Mouse (Mus musculus): Measurements from ENCODE around the gene Usp7. TPM values are rescaled to one million over a fixed set of nuclear protein-coding genes. Genes with fewer than 3 reads are reported as not detected.

Gene Usp7
- polyA plus RNA-seq, 1 experiment = 8.0 TPM

DNA sequence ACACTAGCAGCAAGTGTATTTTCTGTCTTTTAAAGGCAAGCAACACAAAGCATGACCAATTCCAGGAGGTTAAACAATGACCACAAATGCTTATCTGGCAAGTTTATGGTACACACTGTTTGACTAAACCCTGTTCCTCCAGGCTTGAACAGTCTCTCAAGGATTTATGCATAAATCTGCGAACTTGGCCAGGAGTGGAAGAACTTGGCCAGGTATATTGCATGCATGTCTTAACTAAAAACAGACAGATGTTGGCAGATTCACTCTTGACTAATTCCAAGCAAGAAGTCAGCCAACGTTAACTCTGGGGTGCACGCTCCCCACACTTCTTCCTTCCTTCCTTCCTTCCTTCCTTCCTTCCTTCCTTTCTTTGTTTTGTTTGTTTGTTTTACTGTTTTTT is 112.3 kb downstream of the Usp7 start:
- Histone ChIP-seq H3K4me1 (peaks cover 12% of the 10 kb centered on the region), H3K4me3 (replicated peaks) (no peak overlapping the region), H3K36me3 (replicated peaks; ENCODE audit: low read length) (peaks cover 5% of the 10 kb centered on the region), H3K9me3 (no peaks in the 10 kb centered on the region), H3K27me3 (replicated peaks) (peaks cover 8% of the 10 kb centered on the region)
- TF ChIP-seq GATA1 (IDR thresholded peaks at IDR 0.05; ENCODE audit: borderline replicate concordance, low read length) (no peak), FLI1 (IDR thresholded peaks at IDR 0.05; ENCODE audit: low read length) (no peak)

DNA sequence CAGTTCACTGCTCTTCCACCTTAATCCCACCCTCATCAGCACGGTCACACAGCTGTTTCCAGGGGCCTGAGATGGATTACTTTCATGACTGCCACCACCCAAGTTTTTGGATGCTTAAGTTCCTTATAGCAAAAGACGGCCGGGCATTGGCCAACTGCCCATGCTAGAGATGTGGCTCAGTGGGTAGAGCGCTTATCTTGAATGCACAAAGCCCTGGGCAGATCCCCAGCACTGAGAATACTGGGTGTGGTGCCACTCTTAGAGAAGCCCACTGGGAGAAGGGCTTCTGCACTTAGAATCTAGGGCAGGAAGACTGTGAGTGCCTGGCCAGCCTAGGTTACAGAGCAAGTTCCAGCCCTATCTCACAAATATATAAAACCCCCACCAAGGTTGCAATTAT is 113.4 kb downstream of the Usp7 start:
- H3K27me3 ChIP-seq (replicated peaks) = peaks cover 10% of the 10 kb centered on the region
- peaks cover 4% of the 10 kb centered on the region for H3K36me3 ChIP-seq (replicated peaks; ENCODE audit: low read length)
- no peaks in the 10 kb centered on the region for H3K9me3 ChIP-seq
- H3K4me3 ChIP-seq (replicated peaks) = no peak overlapping the region
- H3K4me1 ChIP-seq = peaks cover 20% of the 10 kb centered on the region
- TF ChIP-seq FLI1 (IDR thresholded peaks at IDR 0.05; ENCODE audit: low read length) (no peak), GATA1 (IDR thresholded peaks at IDR 0.05; ENCODE audit: borderline replicate concordance, low read length) (no peak)

DNA sequence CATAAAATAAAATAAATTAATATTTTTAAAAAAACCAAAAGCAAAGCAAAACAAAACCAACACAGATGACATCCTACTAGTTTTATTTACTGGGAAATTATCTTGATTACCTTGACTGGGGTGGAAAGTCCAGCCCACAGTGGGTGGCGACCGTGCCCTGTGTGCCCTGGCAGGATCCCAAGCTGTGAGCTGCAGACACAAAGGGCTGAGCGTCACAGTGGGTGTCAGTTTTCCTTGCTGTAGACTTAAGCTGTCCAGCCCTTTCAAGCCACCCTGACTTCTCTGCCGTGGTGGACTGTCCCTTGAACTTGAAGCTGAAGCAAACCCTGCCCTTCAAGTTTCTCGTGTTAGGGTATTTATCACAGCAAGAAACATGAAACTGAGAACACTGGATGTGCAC is 114.1 kb downstream of the Usp7 start:
- no peak overlapping the region for H3K4me3 ChIP-seq (replicated peaks)
- no peaks in the 10 kb centered on the region for H3K36me3 ChIP-seq (replicated peaks; ENCODE audit: low read length)
- TF ChIP-seq GATA1 (IDR thresholded peaks at IDR 0.05; ENCODE audit: borderline replicate concordance, low read length) = no peak
- peaks cover 10% of the 10 kb centered on the region for H3K27me3 ChIP-seq (replicated peaks)
- peaks cover 27% of the 10 kb centered on the region for H3K4me1 ChIP-seq
- no peaks in the 10 kb centered on the region for H3K9me3 ChIP-seq

DNA sequence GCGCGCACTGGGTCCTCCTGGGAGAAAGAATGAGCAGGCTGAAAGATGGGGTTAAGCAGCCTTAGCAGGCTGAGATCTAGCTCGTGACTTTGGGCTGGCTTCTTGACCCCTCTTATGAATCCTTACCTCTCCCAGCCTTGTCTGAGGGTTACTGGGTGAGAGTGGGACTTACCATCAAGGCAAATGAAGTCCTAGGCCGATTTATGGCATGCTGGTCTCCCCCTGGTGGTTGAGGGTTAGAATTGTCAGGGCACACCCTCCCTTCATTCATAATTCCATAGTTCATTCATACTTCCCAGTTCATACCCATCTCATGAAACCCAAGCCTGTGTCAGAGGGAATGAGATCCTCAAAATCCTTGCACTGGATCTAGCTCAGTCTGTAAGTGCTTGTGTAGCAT is 115.3 kb downstream of the Usp7 start:
- peaks cover 39% of the 10 kb centered on the region for H3K4me1 ChIP-seq
- H3K9me3 ChIP-seq = no peaks in the 10 kb centered on the region
- H3K4me3 ChIP-seq (replicated peaks) = no peak overlapping the region
- peaks cover 10% of the 10 kb centered on the region for H3K27me3 ChIP-seq (replicated peaks)
- TF ChIP-seq FLI1 (IDR thresholded peaks at IDR 0.05; ENCODE audit: low read length) = no peak
- TF ChIP-seq GATA1 (IDR thresholded peaks at IDR 0.05; ENCODE audit: borderline replicate concordance, low read length) = no peak
- no peaks in the 10 kb centered on the region for H3K36me3 ChIP-seq (replicated peaks; ENCODE audit: low read length)

DNA sequence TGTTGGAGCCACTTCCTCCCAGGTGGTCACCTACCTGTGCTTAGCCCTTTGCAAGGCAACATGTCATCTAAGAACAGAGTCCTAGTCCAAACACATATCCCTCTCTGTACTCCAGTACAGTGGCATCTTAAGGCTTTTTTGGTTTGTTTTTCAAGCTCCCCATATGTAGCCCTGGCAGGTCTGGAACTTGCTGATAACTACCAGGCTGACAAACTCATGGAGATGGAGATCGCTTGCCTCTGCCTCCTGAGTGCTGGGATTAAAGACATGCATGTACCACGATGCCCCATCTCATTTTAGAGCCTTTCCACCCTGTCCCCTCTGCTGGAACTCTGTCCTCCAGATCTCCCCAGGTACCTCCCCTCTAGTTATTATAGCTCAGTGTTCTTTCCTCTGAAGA is 115.9 kb downstream of the Usp7 start:
- TF ChIP-seq FLI1 (IDR thresholded peaks at IDR 0.05; ENCODE audit: low read length) = no peak
- no peak for TF ChIP-seq GATA1 (IDR thresholded peaks at IDR 0.05; ENCODE audit: borderline replicate concordance, low read length)
- Histone ChIP-seq H3K4me1 (peaks cover 44% of the 10 kb centered on the region), H3K36me3 (replicated peaks; ENCODE audit: low read length) (no peaks in the 10 kb centered on the region), H3K9me3 (no peaks in the 10 kb centered on the region), H3K4me3 (replicated peaks) (no peak overlapping the region), H3K27me3 (replicated peaks) (peaks cover 14% of the 10 kb centered on the region)

DNA sequence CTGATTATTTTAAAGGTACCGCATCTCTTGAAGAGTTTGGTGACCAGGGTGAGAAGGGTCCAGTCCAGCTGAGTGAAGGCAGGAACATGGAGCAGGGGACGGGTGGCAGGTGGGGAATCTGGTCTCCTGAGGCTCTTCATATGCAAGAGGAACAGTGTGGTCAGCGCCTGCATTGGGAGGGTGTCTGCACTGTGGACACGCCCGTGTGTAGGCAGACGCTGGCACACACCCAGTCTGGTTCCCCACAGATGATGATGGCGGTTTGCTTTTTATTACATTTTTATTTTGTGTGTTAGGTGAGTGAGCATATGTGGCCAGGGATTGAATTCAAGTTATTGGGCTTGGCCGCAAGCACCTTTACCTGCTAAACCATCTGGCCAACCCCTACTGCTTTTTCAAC is 116.5 kb downstream of the Usp7 start:
- H3K36me3 ChIP-seq (replicated peaks; ENCODE audit: low read length) = no peaks in the 10 kb centered on the region
- no peaks in the 10 kb centered on the region for H3K9me3 ChIP-seq
- H3K4me3 ChIP-seq (replicated peaks) = no peak overlapping the region
- H3K4me1 ChIP-seq = peaks cover 51% of the 10 kb centered on the region
- peaks cover 19% of the 10 kb centered on the region for H3K27me3 ChIP-seq (replicated peaks)
- TF ChIP-seq GATA1 (IDR thresholded peaks at IDR 0.05; ENCODE audit: borderline replicate concordance, low read length) (no peak), FLI1 (IDR thresholded peaks at IDR 0.05; ENCODE audit: low read length) (no peak)

DNA sequence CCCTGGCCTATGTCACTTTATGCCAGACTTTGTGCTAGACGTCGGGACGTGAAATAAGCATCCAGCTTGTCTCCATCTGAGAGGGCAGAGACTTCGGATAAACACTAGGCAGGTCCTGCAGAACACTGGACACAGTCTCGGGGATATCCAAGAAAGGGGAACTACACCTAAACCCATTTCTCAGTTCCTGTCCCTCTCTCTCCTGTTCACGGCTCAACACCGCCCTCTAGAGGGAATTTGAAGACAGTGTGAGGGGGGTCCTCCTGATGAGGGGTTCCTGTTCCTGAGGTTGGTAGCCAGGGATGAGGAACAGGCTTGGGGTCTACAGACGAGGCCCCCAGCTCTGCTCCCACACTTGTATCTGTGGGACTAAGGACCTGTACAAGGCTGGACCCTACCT is 117.9 kb downstream of the Usp7 start:
- no peak for TF ChIP-seq GATA1 (IDR thresholded peaks at IDR 0.05; ENCODE audit: borderline replicate concordance, low read length)
- no peak for TF ChIP-seq FLI1 (IDR thresholded peaks at IDR 0.05; ENCODE audit: low read length)
- H3K36me3 ChIP-seq (replicated peaks; ENCODE audit: low read length) = no peaks in the 10 kb centered on the region
- H3K9me3 ChIP-seq = no peaks in the 10 kb centered on the region
- H3K27me3 ChIP-seq (replicated peaks) = peaks cover 30% of the 10 kb centered on the region
- H3K4me1 ChIP-seq = peaks cover 65% of the 10 kb centered on the region
- peak overlapping the region; percentile 89 for H3K4me3 ChIP-seq (replicated peaks)

DNA sequence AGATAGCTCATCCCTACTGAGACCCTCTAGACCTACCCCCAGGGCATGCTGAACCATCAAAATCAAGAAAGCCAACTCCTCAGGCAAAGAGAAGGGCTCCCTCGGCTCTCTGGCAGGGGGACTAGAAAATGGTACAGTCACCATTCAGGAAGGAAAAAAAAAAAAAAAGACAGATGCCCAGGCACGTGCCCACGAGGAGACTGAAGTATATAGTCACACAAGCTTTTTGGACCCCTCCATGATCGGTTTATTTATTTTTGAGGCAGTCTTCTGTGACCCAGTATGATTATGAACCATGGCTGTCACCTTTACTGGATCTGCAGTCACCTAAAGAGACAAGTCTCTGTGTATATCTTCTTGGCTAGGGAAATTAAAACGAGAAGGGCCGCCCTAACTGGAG is 118.8 kb downstream of the Usp7 start:
- peaks cover 4% of the 10 kb centered on the region for H3K36me3 ChIP-seq (replicated peaks; ENCODE audit: low read length)
- peaks cover 73% of the 10 kb centered on the region for H3K4me1 ChIP-seq
- H3K27me3 ChIP-seq (replicated peaks) = peaks cover 30% of the 10 kb centered on the region
- no peaks in the 10 kb centered on the region for H3K9me3 ChIP-seq
- peak overlapping the region; percentile 89 for H3K4me3 ChIP-seq (replicated peaks)
- TF ChIP-seq FLI1 (IDR thresholded peaks at IDR 0.05; ENCODE audit: low read length) (no peak), GATA1 (IDR thresholded peaks at IDR 0.05; ENCODE audit: borderline replicate concordance, low read length) (no peak)

DNA sequence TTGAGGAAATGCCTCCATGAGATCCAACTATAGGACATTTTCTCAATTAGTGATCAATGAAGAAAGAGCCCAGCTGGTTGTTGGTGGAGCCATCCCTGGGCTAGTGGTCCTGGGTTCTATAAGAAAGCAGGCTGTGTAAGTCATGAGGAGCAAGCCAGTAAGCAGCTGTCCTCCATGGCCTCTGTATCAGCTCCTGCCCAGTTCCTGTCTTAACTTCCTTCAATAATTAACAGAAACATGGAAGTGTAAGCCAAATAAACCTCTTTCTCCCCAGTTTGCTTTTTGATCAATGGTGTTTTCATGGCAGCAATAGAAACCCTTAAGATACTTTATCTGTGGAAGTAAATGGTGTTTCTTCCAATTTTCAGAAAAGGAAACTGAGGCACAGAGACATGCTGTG is 119.3 kb downstream of the Usp7 start:
- Histone ChIP-seq H3K36me3 (replicated peaks; ENCODE audit: low read length) (peaks cover 7% of the 10 kb centered on the region), H3K4me1 (peaks cover 79% of the 10 kb centered on the region), H3K27me3 (replicated peaks) (peaks cover 29% of the 10 kb centered on the region), H3K9me3 (no peaks in the 10 kb centered on the region), H3K4me3 (replicated peaks) (no peak overlapping the region)
- TF ChIP-seq FLI1 (IDR thresholded peaks at IDR 0.05; ENCODE audit: low read length) = no peak
- TF ChIP-seq GATA1 (IDR thresholded peaks at IDR 0.05; ENCODE audit: borderline replicate concordance, low read length) = no peak

DNA sequence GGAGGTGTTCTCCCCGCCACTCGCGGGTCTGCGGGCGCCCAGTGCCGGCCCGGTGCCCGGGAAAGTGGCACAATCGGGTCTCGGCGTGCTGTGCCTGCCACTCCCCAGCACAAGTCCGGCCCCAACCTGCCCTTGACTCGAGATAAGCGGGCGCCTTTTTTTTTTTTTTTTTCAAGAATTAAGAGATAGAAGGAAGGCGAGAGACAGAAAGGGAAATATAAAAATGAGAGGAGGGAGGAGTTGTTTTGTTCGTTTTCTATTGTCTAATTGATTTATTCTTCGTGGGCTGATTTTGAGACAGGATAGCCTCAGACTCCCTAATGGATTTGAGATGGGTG is 119.8 kb downstream of the Usp7 start:
- Histone ChIP-seq H3K9me3 (no peaks in the 10 kb centered on the region), H3K27me3 (replicated peaks) (peaks cover 29% of the 10 kb centered on the region), H3K4me1 (peaks cover 84% of the 10 kb centered on the region), H3K36me3 (replicated peaks; ENCODE audit: low read length) (peaks cover 7% of the 10 kb centered on the region), H3K4me3 (replicated peaks) (peak overlapping the region; percentile 91)
- TF ChIP-seq FLI1 (IDR thresholded peaks at IDR 0.05; ENCODE audit: low read length) = no peak
- TF ChIP-seq GATA1 (IDR thresholded peaks at IDR 0.05; ENCODE audit: borderline replicate concordance, low read length) = no peak
